Mouse (Mus musculus): Measurements from ENCODE around the gene Rpgrip1.
"Not testable (repeated sequence)": the region's sequence is repeated elsewhere in the genome, so short reads cannot be mapped to it uniquely, and the experiment has no call there.

Rpgrip1 gene

GRCm38 (mm10) chr14:52110346-52110745 is at the start of gene Rpgrip1:
Gene Rpgrip1 (plus strand): TSS chr14:52110704.
- no peak for DNase-seq

- DNase-seq = no peak
Observed at GRCm38 (mm10) chr14:52060800-52061199, 49.7 kb upstream of the Rpgrip1 start.

DNA sequence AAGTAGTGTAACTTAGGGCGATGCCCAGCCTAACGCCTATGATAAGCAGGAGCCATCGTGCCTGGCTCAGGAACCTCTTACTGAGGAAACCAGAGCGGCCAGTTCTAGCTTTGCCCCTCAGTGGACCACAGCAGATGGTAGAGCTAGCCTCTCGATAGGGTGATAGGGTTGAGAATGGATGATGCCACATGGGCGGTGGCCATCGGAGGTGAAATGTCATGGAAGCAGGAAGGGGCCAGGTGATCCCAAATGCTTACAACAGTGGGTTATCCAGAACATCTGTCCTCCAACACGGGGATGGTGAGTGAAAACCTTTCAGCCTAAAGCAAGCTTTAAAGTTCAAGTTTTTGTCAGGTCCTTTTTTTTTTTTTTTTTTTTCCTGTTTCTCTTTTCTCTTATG is 48.7 kb upstream of the Rpgrip1 start:
- DNase-seq = no peak

GRCm38 (mm10) chr14:52066135-52066534 is 44.4 kb upstream of the Rpgrip1 start:
- DNase-seq = no peak

GRCm38 (mm10) chr14:52071599-52072137 is 38.8 kb upstream of the Rpgrip1 start:
- no peak for DNase-seq

- DNase-seq = no peak
Observed at GRCm38 (mm10) chr14:52083083-52083482, 27.4 kb upstream of the Rpgrip1 start.

- DNase-seq = no peak
Observed at GRCm38 (mm10) chr14:52094533-52094932, 16.0 kb upstream of the Rpgrip1 start.

- DNase-seq = not testable (repeated sequence)
Observed at GRCm38 (mm10) chr14:52097191-52097590, 13.3 kb upstream of the Rpgrip1 start.

DNA sequence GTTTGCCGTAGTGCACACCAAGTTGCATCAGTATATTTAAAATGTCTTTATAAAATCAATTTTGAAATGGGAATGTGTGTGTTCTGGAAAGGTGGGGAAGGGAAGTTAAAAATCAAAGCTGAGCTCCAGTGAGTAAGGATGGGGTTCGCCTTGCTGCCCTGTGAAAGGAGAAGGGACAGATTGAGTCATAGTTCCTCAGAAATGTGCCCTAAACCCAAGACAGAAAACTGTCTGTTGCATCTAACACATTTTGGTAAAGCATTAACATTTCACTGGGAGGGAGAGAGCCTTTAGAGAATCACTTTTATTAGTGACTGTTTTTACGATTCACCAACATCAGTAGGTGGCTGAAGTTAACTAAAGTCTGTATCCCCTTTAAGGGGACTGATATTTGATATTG is 12.1 kb upstream of the Rpgrip1 start:
- DNase-seq = not testable (repeated sequence)

GRCm38 (mm10) chr14:52099563-52099962 is 10.9 kb upstream of the Rpgrip1 start:
- no peak for DNase-seq

DNA sequence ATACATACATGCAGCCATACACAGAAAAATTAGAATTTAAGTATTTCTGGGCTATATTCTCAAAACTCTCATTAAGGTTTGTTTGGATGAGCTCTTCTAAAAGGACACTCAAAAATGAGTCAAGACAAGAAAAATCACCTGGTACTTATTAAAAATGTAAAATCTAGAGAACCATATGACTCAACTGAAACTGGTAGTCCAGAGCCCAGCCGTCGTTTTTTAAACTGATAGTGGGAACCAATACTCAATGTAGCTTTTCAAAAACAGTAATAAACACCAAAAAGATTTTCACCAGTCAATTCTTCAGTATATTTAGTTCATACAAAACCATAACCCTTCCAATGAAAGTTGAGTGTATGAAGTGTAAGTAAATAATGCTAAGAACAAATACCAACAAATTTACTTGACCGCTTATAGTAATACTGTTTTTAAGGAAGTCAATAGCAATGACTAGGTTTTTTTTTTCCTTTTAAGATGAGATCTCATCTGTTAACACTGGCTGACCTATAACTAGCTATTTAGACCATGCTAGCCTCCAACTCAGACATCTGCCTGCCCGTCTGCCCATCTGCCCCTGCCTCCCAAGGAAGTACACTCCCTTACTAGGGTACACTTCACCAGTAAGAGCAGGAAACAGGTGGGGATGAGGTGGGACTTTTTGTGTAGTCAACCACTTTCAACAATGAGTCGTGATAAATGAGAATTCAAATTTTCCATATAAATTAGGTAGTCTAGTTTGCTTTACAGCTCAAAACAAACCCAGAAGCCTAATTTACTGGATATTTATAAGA is 10.1 kb upstream of the Rpgrip1 start:
- DNase-seq = no peak

DNA sequence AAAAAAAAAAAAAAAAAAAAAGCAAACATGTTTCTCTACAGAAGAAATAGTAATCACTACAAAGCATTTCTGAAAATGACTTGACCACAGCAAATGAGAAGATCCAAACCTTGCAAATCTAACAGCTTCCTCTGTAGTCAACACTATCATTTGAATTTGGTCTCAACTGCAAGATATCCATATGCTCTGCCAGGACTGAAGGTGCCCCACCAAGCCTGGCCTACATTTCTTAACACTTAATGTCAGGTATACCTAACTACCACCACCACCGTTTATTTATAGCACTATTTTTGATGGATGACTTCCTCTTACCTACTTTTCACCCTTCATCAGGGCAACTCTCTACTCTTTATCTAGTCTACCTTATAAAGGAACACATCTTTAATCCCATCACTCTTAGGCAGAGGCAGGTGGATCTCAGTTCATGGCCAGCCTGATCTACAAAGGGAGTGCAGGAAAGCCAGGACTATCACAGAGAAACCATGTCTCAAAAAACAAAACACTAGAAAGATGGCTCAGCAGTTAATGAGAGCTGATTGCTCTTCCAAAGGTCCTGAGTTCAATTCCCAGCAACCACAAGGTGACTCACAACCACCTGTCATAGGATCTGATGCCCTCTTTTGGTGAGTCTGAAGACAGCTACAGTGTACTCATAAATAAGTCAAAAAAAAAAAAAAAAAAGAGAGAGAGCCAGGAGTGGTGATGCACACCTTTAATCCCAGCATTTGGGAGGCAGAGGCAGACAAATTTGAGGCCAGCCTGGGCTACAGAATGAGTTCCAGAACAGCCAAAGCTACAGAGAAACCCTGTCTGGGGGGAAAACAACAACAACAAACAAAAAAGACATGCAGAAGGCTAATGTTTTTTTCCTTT is 9.0 kb upstream of the Rpgrip1 start:
- DNase-seq = no peak

GRCm38 (mm10) chr14:52103474-52103855 is 7.0 kb upstream of the Rpgrip1 start:
- DNase-seq = no peak

GRCm38 (mm10) chr14:52103856-52104676 is 6.4 kb upstream of the Rpgrip1 start, which contains the start of gene Hnrnpc:
Gene Hnrnpc (minus strand): TSS chr14:52104028.
- peak; percentile 100 for DNase-seq

DNA sequence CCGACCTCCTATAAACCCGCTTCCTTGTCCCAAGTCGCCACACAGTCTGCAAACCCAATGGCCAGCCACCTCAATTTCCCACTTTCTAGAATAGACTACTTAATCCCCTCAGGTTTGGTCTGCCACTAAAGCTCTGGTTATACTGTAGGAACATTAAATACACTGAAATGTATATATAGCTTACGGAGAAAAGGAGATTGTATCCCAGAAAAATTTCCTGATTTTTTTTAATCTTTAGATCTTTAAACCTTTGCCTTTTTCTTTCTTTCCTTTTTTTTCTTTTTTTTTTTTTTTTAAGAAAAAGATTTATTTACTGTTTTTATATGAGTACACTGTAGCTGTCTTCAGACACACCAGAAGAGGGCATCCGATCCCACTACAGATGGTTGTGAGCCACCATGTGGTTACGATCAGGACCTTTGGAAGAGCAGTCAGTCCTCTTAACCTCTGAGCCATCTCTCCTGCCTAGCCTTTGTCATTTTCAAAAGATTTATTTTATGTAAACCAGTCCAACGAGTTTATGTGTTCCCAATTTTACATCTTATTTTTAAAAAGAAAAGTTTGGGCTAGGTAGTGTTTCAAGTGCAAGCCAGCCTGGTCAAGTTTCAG is 5.7 kb upstream of the Rpgrip1 start:
- no peak for DNase-seq

- no peak for DNase-seq
Observed at GRCm38 (mm10) chr14:52105308-52105707, 5.2 kb upstream of the Rpgrip1 start.

GRCm38 (mm10) chr14:52106741-52107140 is 3.8 kb upstream of the Rpgrip1 start:
- peak; percentile 69 for DNase-seq

GRCm38 (mm10) chr14:52108025-52108424 is 2.5 kb upstream of the Rpgrip1 start:
- DNase-seq = no peak

- no peak for DNase-seq
Observed at GRCm38 (mm10) chr14:52114101-52114500, 3.6 kb downstream of the Rpgrip1 start.

- no peak for DNase-seq
Observed at GRCm38 (mm10) chr14:52117241-52117640, 6.7 kb downstream of the Rpgrip1 start.

GRCm38 (mm10) chr14:52118456-52118822 is 7.9 kb downstream of the Rpgrip1 start:
- no peak for DNase-seq

Measured in kidney, postnatal 14 days (tissue).